Mouse (Mus musculus): Measurements from ENCODE around the gene Cytip.

The Cytip gene

DNA sequence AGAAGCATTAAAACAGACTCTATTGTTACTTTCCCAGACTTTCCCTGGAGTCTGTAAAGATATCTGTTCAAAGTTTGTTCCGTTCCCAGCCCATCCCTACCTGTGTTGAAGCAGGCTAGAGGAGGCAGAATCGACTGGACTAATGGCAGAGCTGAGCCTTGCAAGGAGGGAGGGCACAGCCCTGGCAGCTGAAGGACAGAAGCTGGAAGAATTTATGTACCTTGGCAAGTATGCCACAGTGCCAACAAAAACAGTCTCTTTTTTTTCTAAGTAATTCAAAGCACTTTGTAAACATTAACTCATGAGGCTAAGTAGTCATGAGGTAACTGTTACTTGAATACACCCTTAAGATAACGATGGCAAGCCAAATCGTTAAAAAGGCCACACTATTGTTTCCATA lies at the start of gene Cytip:
Cytip (minus strand) TSS at position 187 of the 400 bp plus-strand sequence.
- TF ChIP-seq GATA4 (IDR thresholded peaks at IDR 0.05; ENCODE audit: insufficient replicate concordance, low read length): no peak

DNA sequence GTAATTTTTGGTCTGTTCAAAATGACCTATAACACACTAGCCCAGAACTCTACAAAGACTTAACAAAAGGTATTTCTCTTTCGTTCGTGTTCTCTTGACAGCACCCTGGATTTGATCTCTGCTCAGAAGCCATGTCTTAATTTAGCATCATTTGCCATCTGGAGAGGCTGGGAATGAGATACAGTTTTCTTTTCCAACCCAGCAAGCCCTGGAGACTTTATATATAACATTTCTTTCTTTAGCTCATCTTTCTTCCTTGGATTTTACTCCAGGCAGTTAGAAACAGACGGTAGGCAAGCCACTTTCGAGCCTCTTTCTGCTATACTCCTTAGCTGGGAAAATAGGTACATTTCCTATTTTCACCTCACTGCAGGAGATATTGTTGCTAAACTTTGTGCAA lies 45.3 kb upstream of the Cytip start:
- TF ChIP-seq GATA4 (IDR thresholded peaks at IDR 0.05; ENCODE audit: insufficient replicate concordance, low read length): no peak

DNA sequence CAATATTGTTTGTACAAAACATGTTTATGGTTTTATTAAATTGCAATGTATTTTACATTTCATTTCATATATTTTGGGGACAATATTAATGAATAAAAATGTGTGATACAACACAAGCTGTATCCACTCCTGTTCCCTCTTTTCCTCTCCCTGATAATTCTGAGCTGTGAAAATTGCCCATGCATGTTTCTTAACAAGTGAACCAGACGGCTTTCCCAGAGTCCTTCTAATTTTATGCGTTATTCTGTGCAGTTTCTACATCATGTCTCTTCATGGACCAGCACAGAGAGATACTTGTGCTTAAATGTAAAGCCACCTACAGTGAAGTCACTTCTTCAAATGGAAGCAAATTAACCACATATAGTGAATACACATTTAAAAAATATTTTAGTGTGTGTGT lies 42.2 kb upstream of the Cytip start:
- no peak for TF ChIP-seq GATA4 (IDR thresholded peaks at IDR 0.05; ENCODE audit: insufficient replicate concordance, low read length)

DNA sequence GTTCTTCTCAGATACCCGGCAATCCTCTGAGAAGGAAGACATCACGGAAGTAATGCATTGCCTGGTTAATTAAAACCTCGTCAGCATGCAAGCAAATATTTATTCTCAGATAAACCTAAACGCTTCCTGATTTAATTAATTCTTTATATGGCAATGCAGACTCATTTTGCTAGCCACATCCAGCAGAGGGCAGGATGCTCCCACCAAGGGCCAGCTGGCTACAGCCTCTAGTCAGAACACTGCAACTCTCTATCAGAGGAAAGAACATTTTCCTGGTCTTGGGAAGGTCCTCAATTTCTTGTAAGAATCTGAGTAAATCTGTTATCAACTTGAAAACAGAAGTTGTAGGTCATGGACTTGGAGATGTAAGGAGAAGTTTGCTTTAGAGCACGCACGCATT lies 4.1 kb upstream of the Cytip start:
- TF ChIP-seq GATA4 (IDR thresholded peaks at IDR 0.05; ENCODE audit: insufficient replicate concordance, low read length): no peak

DNA sequence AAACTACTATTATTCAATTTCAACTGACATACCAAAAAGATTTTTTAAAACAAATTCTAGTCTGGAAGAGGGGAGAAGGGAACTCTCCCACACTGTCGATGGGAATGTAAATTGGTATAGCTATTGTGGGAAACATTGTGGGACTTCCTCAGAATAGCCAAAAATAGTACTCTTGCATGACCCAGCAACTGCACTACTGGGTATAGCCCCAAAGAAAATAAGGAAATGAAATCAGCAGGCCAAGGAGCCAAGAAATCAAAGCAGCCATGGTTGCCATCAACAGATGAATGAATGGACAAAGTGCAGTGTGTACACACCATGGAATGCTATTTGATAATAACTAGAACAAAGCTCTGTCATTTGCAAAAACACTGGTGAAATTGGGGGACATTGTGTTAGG lies 1.5 kb upstream of the Cytip start:
- TF ChIP-seq GATA4 (IDR thresholded peaks at IDR 0.05; ENCODE audit: insufficient replicate concordance, low read length): no peak

- no peak for TF ChIP-seq GATA4 (IDR thresholded peaks at IDR 0.05; ENCODE audit: insufficient replicate concordance, low read length)
Measured at GRCm38 (mm10) chr2:58194422-58195115, 763 bp downstream of the Cytip start.

DNA sequence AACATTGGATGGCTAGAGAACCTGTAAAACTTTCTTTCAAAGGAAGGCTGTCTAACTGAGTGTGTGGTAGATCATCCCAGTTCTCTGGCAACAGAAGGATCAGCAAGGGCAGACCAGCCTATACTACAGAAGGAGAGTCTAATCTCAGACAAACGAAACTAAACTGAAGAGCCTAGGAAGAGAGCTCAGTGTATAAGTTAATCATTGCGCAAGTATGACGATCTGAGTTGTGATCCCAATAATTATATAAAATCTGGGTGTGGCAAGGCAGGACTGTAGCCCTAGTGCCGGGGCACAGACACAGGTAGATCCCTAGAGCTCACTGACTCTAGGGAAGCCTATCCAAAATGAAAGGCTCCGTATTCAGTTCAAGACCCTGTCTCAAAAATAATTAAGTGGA lies 3.2 kb downstream of the Cytip start:
- no peak for TF ChIP-seq GATA4 (IDR thresholded peaks at IDR 0.05; ENCODE audit: insufficient replicate concordance, low read length)

DNA sequence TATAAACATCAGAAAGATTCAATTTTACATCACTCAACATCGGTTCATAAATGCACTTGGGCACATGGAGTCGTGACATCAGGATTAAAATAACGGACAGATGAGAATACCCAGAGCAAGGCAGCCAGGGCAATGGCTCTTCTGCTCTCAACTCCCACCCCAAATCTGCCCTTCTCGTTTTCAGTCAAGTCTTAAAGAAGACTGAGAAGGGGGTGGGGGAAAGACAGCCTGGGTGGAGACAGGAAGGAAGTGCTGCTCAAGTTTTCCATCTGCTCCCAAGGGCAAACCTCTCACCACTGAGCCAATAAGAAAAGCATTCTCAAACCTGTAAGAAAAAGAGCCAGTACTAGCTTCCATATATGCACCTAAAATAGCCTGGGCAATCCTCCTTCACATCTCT lies 5.8 kb downstream of the Cytip start:
- TF ChIP-seq GATA4 (IDR thresholded peaks at IDR 0.05; ENCODE audit: insufficient replicate concordance, low read length): no peak

DNA sequence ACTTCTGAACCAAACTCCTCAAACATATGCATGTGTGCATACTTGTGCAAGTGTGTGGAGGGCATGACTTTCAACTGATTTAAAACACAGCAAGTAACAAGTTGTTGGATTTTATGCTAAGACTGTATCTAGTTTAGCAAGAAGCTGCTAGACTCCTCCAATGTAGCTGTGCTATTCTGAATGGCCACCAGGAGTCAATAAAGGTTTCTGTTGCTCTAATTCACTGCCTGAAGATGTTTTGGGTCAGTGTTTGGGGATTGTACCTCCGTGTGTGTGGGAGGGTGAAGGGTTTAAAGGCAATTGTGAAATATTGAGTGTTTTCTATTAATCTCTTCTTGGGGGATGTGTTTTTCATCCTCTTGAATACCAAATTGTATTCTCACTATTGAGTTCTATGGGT lies 6.4 kb downstream of the Cytip start:
- TF ChIP-seq GATA4 (IDR thresholded peaks at IDR 0.05; ENCODE audit: insufficient replicate concordance, low read length): no peak

DNA sequence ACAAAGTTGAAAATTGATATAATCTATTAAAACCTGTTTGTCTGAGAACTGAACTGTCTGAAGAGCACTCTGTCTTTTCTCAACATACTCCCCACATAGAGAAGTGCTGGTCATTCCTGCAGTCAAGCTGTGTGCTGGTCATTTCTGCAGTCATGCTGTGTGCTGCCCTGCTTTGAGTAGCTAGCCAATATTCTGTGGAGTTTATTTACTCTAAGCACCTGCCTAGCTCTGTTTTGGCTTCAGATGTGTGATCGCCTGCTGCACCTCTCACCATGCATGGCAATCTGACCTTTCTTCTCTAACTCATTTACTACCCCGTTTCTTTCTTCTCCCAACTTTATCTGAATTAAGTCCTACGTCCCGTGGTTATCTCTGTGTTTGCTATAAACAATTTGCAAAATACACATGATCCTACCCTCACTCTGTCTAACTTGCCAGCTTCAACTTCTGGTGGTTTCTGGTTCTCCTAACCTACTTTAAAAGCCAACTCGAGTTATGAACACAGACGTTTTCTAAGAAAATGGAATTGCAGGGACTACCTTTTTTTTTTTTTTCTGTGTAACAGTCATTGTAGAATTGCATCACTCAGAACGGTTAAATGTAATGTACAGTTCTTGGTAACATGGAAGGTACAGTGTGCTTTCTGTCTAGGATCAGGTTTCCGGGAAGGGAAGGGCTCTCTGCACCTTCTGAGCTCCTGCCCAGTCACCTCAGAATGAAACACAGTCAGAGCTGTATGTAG lies 7.9 kb downstream of the Cytip start:
- TF ChIP-seq GATA4 (IDR thresholded peaks at IDR 0.05; ENCODE audit: insufficient replicate concordance, low read length): no peak

GRCm38 (mm10) chr2:58184197-58184596 lies 11.1 kb downstream of the Cytip start:
- no peak for TF ChIP-seq GATA4 (IDR thresholded peaks at IDR 0.05; ENCODE audit: insufficient replicate concordance, low read length)

DNA sequence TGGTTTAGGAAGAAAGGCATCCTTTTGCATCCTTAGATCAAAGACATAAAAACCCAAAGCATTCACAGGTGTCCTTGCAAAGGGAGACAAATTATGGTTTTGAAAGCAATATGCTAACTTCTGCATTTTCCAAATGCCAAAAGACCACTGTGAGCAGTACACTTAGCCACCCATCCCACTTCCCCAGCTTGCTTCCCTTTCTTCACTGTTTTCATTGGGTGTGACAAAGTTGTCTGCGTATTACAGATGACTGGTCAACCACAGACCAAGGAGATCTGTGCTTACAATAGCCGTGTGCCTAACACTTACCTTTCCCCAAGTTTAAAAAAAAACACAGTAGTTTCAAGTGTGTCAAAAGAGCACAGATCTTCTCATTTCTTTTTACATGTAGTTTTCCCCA lies 11.7 kb downstream of the Cytip start:
- TF ChIP-seq GATA4 (IDR thresholded peaks at IDR 0.05; ENCODE audit: insufficient replicate concordance, low read length): no peak

DNA sequence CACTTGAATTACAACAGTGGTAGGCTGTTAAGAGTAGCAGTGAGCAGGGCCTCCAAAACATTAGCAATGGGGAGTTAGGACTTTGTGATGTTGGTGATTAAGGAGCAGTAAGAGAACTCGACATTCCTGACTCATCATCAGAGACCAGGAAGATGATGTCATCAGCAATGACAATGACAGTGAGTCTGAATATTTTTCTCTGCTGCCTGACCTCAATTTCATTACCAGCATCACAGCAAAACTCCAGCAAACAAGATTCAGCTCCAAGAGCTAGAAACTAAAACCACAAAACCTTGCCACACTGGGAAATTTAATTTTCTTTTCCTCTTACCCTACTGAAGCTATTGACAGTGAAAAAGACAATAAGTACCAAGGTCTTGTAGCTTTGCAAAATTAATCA lies 14.6 kb downstream of the Cytip start:
- TF ChIP-seq GATA4 (IDR thresholded peaks at IDR 0.05; ENCODE audit: insufficient replicate concordance, low read length): no peak

DNA sequence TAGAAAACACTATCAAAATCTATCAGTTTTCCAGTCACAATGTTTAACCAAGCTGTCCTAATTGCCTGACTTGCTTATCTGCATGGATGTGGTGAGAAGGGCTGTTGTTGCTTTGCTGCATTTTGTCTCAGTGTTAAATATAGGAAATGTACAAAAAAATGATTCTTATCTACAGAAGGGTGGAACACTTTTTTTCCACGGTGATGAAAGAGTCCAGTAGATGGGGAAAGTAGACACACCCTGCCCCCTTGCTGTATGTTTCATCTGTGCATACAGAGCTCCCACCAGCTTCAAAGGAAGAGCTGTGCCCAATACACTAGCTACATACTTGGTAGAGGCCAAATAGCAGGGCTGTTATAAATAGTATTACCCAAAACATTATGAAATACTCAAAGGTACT lies 16.3 kb downstream of the Cytip start:
- TF ChIP-seq GATA4 (IDR thresholded peaks at IDR 0.05; ENCODE audit: insufficient replicate concordance, low read length): no peak

DNA sequence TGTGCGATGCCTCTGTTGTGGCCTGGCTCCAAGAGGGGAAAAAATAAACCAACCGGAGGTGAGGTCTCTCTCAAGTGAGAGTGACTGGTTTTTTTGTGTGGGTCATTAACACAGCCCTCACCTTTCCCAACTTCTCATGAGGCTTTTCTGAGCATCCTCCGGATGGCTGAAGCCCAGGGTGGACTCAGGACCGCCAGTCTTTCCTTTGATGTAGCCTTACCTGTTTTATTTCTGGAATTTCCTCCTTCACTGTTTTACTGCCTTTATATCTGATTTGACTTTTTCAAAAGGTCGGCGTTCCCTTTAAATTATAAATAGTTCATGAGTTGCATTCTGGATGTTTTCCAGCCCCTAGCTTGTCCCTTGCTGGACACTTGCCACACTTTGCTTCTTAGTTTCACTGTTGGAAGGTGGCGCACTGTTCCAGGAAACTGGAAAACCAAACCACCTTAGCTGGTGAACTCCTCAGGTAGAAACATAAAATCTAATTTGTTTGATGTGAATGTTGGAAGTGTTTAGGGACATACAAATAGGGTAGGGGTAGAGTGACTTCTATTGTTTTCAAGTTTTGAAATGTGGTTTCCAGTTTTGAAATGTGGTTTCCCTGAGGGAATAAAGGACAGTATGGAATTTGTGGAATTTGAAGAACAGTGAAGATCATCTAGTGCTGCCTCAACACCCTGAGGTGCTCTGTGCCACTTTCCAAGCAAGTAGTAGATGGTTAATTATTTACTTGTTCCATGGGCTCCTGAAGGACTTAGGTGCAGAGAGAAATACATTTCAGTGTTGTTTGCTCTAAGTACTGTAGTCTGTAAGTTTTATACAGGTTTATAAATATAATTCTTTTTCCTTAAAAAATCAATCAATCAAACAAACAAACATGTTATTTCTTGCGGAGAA lies 19.7 kb downstream of the Cytip start:
- no peak for TF ChIP-seq GATA4 (IDR thresholded peaks at IDR 0.05; ENCODE audit: insufficient replicate concordance, low read length)
